Mouse (Mus musculus) embryonic facial prominence, embryonic 12.5 days (tissue): Measurements from ENCODE around the gene Rps11. TPM values are rescaled to one million over a fixed set of nuclear protein-coding genes. Genes with fewer than 3 reads are reported as not detected.
A peak's percentile ranks its signal among the peaks of the same experiment; 100 is the strongest.

Experiments
- ATAC-seq: fragments of 200-750 bp; cut with Nextera tagmentation; 2 replicates; pipeline ENCODE4 v1.8.0; 2017; ENCODE audit not compliant: insufficient number of reproducible peaks, insufficient read depth, low FRiP score, low TSS enrichment
- H3K27ac ChIP-seq: fragments of 300-500 bp; sonication (generic); 2 replicates; pipeline ENCODE4 v1.5.1; 2016; ENCODE audit warnings: mild to moderate bottlenecking
- H3K27me3 ChIP-seq: fragments of 300-500 bp; sonication (generic); 2 replicates; pipeline ENCODE4 v1.6.1; 2016; ENCODE audit warnings: mild to moderate bottlenecking, moderate library complexity
- H3K36me3 ChIP-seq: fragments of 300-500 bp; sonication (generic); 2 replicates; pipeline ENCODE4 v1.6.1; 2016; ENCODE audit warnings: mild to moderate bottlenecking
- H3K4me1 ChIP-seq: fragments of 300-500 bp; sonication (generic); 2 replicates; pipeline ENCODE4 v1.6.1; 2016
- H3K4me2 ChIP-seq: fragments of 300-500 bp; sonication (generic); replicated peaks from 2 replicates; pipeline ENCODE4 v1.6.1; 2016; ENCODE audit warnings: mild to moderate bottlenecking, moderate library complexity
- H3K4me3 ChIP-seq: fragments of 300-500 bp; sonication (generic); 2 replicates; pipeline ENCODE4 v1.5.1; 2016; ENCODE audit warnings: mild to moderate bottlenecking
- H3K9ac ChIP-seq: fragments of 300-500 bp; sonication (generic); 2 replicates; pipeline ENCODE4 v1.6.1; 2016; ENCODE audit warnings: mild to moderate bottlenecking, moderate library complexity
- H3K9me3 ChIP-seq: fragments of 300-500 bp; sonication (generic); 2 replicates; pipeline ENCODE4 v1.6.1; 2016; ENCODE audit warnings: mild to moderate bottlenecking, moderate library complexity
- WGBS: fragments of 180-500 bp; shearing (Covaris S2); methylation state at CpG from one replicate; pipeline ENCODE4 v1.1.7; 2016; 5-methylcytosine and 5-hydroxymethylcytosine counted together
- polyA plus RNA-seq: library from polyadenylated mRNA; unstranded; fragments of >200 nt; fragmentation: Nextera tagmentation; extraction: Ambion mirVana; gene quantifications from 2 replicates; pipeline ENCODE4 v1.2.1, GENCODE M21; 2016

Rps11 gene
- polyA plus RNA-seq, 1 experiment from 2014 or later: 1,448 TPM

GRCm38 (mm10) chr7:45091001-45091990 lies 32.9 kb downstream of the Rps11 start:
- Histone ChIP-seq H3K9ac (peak overlapping the region; percentile 80), H3K4me1 (peaks cover 34% of the 10 kb centered on the region; the same call in 1 of the 2 replicates), H3K4me2 (peak overlapping the region; percentile 73), H3K9me3 (no peaks in the 10 kb centered on the region), H3K27me3 (no peaks in the 10 kb centered on the region), H3K4me3 (peak overlapping the region; percentile 68), H3K27ac (peak overlapping the region; percentile 93), H3K36me3 (peaks cover 34% of the 10 kb centered on the region)
- WGBS: 8% methylated on average over 35 of the region's 35 CpGs
- ATAC-seq: peak; percentile 59

GRCm38 (mm10) chr7:45090251-45090977 lies 33.8 kb downstream of the Rps11 start:
- peak overlapping the region; percentile 80; the same call in 1 of the 2 replicates for H3K9ac ChIP-seq
- no peaks in the 10 kb centered on the region for H3K9me3 ChIP-seq
- peak overlapping the region; percentile 93; the same call in 1 of the 2 replicates for H3K27ac ChIP-seq
- peaks cover 43% of the 10 kb centered on the region for H3K36me3 ChIP-seq
- H3K4me1 ChIP-seq: peaks cover 34% of the 10 kb centered on the region; the same call in 1 of the 2 replicates
- H3K4me3 ChIP-seq: peak overlapping the region; percentile 68
- 79% methylated on average over 13 of the region's 13 CpGs for WGBS
- ATAC-seq: no peak
- peak overlapping the region; percentile 73 for H3K4me2 ChIP-seq
- H3K27me3 ChIP-seq: no peaks in the 10 kb centered on the region

- no peak for ATAC-seq
- peaks cover 58% of the 10 kb centered on the region for H3K36me3 ChIP-seq
- WGBS: 91% methylated on average over 17 of the region's 17 CpGs
Measured at GRCm38 (mm10) chr7:45088597-45088996, 35.6 kb downstream of the Rps11 start.

DNA sequence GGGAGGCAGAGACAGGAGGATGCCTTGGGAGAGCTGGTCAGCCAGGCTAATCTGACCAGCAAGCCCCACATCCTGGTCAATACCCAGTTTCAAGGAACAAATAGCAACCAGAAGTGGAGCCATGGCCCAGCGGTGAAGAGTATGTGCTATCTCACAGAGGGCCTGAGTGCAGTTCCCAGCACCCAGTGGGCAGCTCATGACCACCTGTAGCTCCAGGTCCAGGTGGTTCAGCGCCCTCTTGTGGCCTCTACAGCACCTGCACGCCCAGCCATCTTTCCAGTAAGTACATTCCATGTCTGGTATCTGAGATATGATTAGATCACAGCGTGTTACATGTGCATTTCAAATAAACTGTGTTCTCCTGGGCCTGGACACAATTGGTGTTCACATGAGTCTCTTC lies 38.2 kb downstream of the Rps11 start:
- no peaks in the 10 kb centered on the region for H3K9me3 ChIP-seq
- H3K4me3 ChIP-seq: no peak overlapping the region
- no peak overlapping the region for H3K4me2 ChIP-seq
- H3K27ac ChIP-seq: no peak overlapping the region
- no peak overlapping the region for H3K9ac ChIP-seq
- H3K4me1 ChIP-seq: peaks cover 12% of the 10 kb centered on the region; the same call in 1 of the 2 replicates
- no peak for ATAC-seq
- no peaks in the 10 kb centered on the region for H3K27me3 ChIP-seq
- peaks cover 72% of the 10 kb centered on the region for H3K36me3 ChIP-seq
- WGBS: 78% methylated on average over 4 of the region's 4 CpGs

More at GRCm38 (mm10) chr7:45088597-45088996, 35.6 kb downstream of the Rps11 start:
- Histone ChIP-seq H3K9me3 (no peaks in the 10 kb centered on the region), H3K27me3 (no peaks in the 10 kb centered on the region), H3K4me1 (peaks cover 23% of the 10 kb centered on the region; the same call in 1 of the 2 replicates), H3K9ac (no peak overlapping the region), H3K4me3 (no peak overlapping the region), H3K27ac (no peak overlapping the region), H3K4me2 (no peak overlapping the region)

- peaks cover 59% of the 10 kb centered on the region for H3K36me3 ChIP-seq
- no peak overlapping the region for H3K27ac ChIP-seq
- no peaks in the 10 kb centered on the region for H3K9me3 ChIP-seq
- H3K4me2 ChIP-seq: no peak overlapping the region
- H3K9ac ChIP-seq: no peak overlapping the region
- no peak for ATAC-seq
- H3K4me1 ChIP-seq: no peaks in the 10 kb centered on the region
- H3K27me3 ChIP-seq: no peaks in the 10 kb centered on the region
- 81% methylated on average over 22 of the region's 22 CpGs for WGBS
- no peak overlapping the region for H3K4me3 ChIP-seq
Measured at GRCm38 (mm10) chr7:45083300-45083890, 40.8 kb downstream of the Rps11 start.

DNA sequence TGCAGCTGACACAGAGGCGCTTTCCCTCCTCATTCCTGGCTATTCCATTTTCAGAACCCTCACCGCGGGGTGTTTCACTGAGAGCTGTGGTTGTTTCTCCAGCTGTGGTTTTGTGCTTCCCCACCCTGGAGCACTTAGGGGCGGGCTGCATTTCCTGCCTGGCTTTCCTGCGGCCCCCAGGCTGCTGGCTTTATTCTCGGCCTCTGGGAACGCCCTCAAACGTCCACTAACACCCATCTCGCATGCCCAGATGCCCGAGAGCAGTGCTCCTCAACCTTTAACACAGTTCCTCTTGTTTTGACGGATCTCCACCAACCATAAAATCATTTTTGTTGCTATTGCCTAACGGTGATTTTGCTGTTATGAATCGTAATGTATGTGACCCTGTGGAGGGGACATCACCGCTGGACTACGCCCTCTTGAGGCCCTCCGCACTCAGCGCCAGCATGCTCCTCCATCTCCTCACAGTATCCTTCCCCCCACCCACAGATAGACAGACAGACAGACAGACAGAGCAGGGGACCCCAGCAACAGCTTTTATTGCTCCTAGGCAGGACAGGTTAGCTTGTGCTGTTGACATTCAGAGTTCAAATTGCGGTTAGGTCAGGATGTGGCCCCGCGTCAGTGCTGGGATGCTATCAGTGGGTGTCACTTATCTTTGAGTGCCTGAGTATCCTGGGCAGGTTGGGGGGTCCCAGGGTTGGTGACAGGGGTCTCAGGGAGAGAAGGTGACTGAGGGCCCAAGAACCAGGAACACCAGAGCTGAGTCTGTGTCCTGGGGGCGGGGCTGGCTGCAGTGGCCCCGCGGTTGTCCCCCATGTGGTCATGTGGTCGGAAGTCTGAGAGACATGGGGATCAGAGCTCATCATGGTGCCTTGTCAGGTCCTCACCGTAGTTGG lies 41.6 kb downstream of the Rps11 start:
- H3K27ac ChIP-seq: peak overlapping the region; percentile 75
- 68% methylated on average over 25 of the region's 25 CpGs for WGBS
- H3K36me3 ChIP-seq: peaks cover 55% of the 10 kb centered on the region
- no peak overlapping the region for H3K4me3 ChIP-seq
- no peak for ATAC-seq
- H3K4me2 ChIP-seq: no peak overlapping the region
- H3K4me1 ChIP-seq: no peaks in the 10 kb centered on the region
- H3K9ac ChIP-seq: no peak overlapping the region
- H3K27me3 ChIP-seq: no peaks in the 10 kb centered on the region
- H3K9me3 ChIP-seq: no peaks in the 10 kb centered on the region

- no peak for ATAC-seq
- Histone ChIP-seq H3K9ac (no peak overlapping the region), H3K9me3 (no peaks in the 10 kb centered on the region), H3K36me3 (peaks cover 54% of the 10 kb centered on the region), H3K4me3 (no peak overlapping the region), H3K27me3 (no peaks in the 10 kb centered on the region), H3K4me2 (no peak overlapping the region), H3K4me1 (no peaks in the 10 kb centered on the region), H3K27ac (no peak overlapping the region)
- 50% methylated on average over 5 of the region's 5 CpGs for WGBS
Measured at GRCm38 (mm10) chr7:45081016-45081415, 43.2 kb downstream of the Rps11 start.

GRCm38 (mm10) chr7:45079856-45080255 lies 44.4 kb downstream of the Rps11 start:
- Histone ChIP-seq H3K27me3 (no peaks in the 10 kb centered on the region), H3K9me3 (no peaks in the 10 kb centered on the region), H3K36me3 (peaks cover 55% of the 10 kb centered on the region), H3K4me1 (no peaks in the 10 kb centered on the region), H3K27ac (no peak overlapping the region), H3K4me3 (no peak overlapping the region), H3K4me2 (no peak overlapping the region), H3K9ac (no peak overlapping the region)
- no peak for ATAC-seq
- WGBS: 0% methylated on average over 10 of the region's 10 CpGs

- Histone ChIP-seq H3K27ac (no peak overlapping the region), H3K4me1 (no peaks in the 10 kb centered on the region), H3K9ac (no peak overlapping the region), H3K9me3 (no peaks in the 10 kb centered on the region), H3K27me3 (no peaks in the 10 kb centered on the region), H3K4me3 (no peak overlapping the region), H3K36me3 (peaks cover 53% of the 10 kb centered on the region), H3K4me2 (no peak overlapping the region)
- no peak for ATAC-seq
- WGBS: 41% methylated on average over 9 of the region's 9 CpGs
Measured at GRCm38 (mm10) chr7:45078513-45078912, 45.7 kb downstream of the Rps11 start.

DNA sequence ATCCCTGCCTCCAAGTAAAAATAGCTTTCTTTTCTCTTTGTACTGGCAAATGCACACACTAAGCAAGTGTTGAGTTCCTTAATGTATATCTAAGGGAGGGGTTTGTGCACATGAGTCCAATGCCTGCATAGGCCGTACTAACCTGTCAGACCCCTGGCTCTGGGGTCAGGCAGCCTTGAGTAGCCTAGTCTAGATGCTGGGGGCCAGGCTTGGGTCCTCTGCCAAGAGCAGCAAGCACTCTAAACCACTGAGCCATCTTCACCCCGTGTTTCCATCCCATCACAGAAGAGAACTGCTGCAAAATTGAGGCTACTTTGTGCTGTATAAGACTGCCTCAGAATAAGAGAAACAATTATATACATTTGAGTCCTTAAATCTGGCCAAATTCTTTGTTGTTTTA lies 46.4 kb downstream of the Rps11 start:
- Histone ChIP-seq H3K4me2 (no peak overlapping the region), H3K36me3 (peaks cover 48% of the 10 kb centered on the region), H3K9me3 (no peaks in the 10 kb centered on the region), H3K4me1 (no peaks in the 10 kb centered on the region), H3K27me3 (no peaks in the 10 kb centered on the region), H3K27ac (no peak overlapping the region), H3K4me3 (no peak overlapping the region), H3K9ac (no peak overlapping the region)
- WGBS: 88% methylated on average over 2 of the region's 2 CpGs
- no peak for ATAC-seq

DNA sequence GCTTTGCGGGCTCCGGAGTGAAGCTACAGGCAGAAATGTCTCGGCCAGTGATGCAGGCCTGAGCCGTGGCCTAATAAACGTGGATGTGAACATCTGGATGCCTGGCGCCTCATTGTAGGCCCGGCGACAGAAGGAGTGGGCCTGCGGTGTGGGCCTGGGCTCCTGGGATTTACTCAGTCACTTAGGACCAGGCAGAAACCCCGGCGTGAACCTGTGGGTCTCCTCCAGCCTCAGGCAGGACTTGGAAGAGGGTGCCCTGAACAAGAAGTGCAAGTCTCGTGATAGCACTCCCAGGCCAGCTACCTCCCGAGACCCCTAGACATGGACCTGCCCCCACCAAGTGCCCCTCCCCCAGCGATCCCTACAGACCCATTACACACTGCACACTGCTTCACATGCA lies 46.9 kb downstream of the Rps11 start:
- Histone ChIP-seq H3K9me3 (no peaks in the 10 kb centered on the region), H3K36me3 (peaks cover 43% of the 10 kb centered on the region), H3K9ac (no peak overlapping the region), H3K4me2 (no peak overlapping the region), H3K4me3 (no peak overlapping the region), H3K4me1 (no peaks in the 10 kb centered on the region), H3K27me3 (no peaks in the 10 kb centered on the region), H3K27ac (no peak overlapping the region)
- ATAC-seq: no peak
- WGBS: 86% methylated on average over 14 of the region's 14 CpGs
